Mouse (Mus musculus) midbrain, postnatal 0 days (tissue): ENCODE results near the gene Foxi3. TPM values are rescaled to one million over a fixed set of nuclear protein-coding genes. Genes with fewer than 3 reads are reported as not detected.

Source experiments
- ATAC-seq: fragments of 200-750 bp; cut with Nextera tagmentation; 2 replicates; pipeline ENCODE4 v1.8.0; 2017; ENCODE audit warnings: moderate number of reproducible peaks, mild to moderate bottlenecking, moderate TSS enrichment, moderate library complexity; ENCODE audit not compliant: low FRiP score
- DNase-seq: peaks from one replicate; pipeline ENCODE4 v3.0.0-alpha.2; 2015; ENCODE audit warnings: low spot score
- H3K27ac ChIP-seq: fragments of 300-500 bp; sonication (generic); 2 replicates; pipeline ENCODE4 v1.5.1; 2014; ENCODE audit warnings: low read depth, mild to moderate bottlenecking, low read length, mixed read lengths
- H3K27me3 ChIP-seq: fragments of 300-500 bp; sonication (generic); 2 replicates; pipeline ENCODE4 v1.6.1; 2014; ENCODE audit warnings: low read length, control low read depth, mixed read lengths; ENCODE audit not compliant: insufficient read depth
- H3K36me3 ChIP-seq: fragments of 300-500 bp; sonication (generic); 2 replicates; pipeline ENCODE4 v1.6.1; 2014; ENCODE audit warnings: low read length, control low read depth, mixed read lengths; ENCODE audit not compliant: insufficient read depth
- H3K4me1 ChIP-seq: fragments of 300-500 bp; sonication (generic); 2 replicates; pipeline ENCODE4 v1.6.1; 2014; ENCODE audit warnings: mild to moderate bottlenecking, control low read depth, antibody characterized with exemption, low read length, mixed read lengths; ENCODE audit not compliant: insufficient read depth
- H3K4me2 ChIP-seq: fragments of 300-500 bp; sonication (generic); 2 replicates; pipeline ENCODE4 v1.6.1; 2014; ENCODE audit warnings: low read depth, mild to moderate bottlenecking, low read length, mixed read lengths; ENCODE audit not compliant: poor library complexity, severe bottlenecking
- H3K4me3 ChIP-seq: fragments of 300-500 bp; sonication (generic); 2 replicates; pipeline ENCODE4 v1.5.1; 2014; ENCODE audit warnings: low read depth, mild to moderate bottlenecking, low read length, moderate library complexity
- H3K9ac ChIP-seq: fragments of 300-500 bp; sonication (generic); replicated peaks from 2 replicates; pipeline ENCODE4 v1.6.1; 2014; ENCODE audit warnings: mild to moderate bottlenecking, low read length, moderate library complexity, mixed read lengths; ENCODE audit not compliant: poor library complexity, severe bottlenecking
- H3K9me3 ChIP-seq: fragments of 300-500 bp; sonication (generic); 2 replicates; pipeline ENCODE4 v1.6.1; 2016; ENCODE audit warnings: low read length, control low read depth
- CTCF ChIP-seq: IDR thresholded peaks from 2 replicates; pipeline ENCODE4 v1.5.1; 2016; ENCODE audit warnings: antibody characterized with exemption, mild to moderate bottlenecking
- WGBS: fragments of 180-500 bp; shearing (Covaris S2); extraction: QIAGEN DNeasy Blood & Tissue Kit; methylation state at CpG from one replicate; pipeline ENCODE4 v1.1.7; 2014; 5-methylcytosine and 5-hydroxymethylcytosine counted together
- polyA plus RNA-seq: library from polyadenylated mRNA; unstranded; fragments of >200 nt; fragmentation: Nextera tagmentation; extraction: Ambion mirVana; gene quantifications from 2 replicates; pipeline ENCODE4 v1.2.1, GENCODE M21; 2015
- total RNA-seq: library from RNA; depleted of rRNA; stranded (reverse); fragments of >200 nt; gene quantifications from 2 replicates; pipeline ENCODE4 v1.2.3, GENCODE M21; 2014

Foxi3 gene
- total and polyA plus RNA-seq, 2 experiments from 2014 or later = not detected

GRCm38 (mm10) chr6:70921274-70922074, 34.9 kb upstream of the Foxi3 start:
- Histone ChIP-seq H3K36me3 (no peaks in the 10 kb centered on the region), H3K27me3 (no peaks in the 10 kb centered on the region), H3K4me1 (peaks cover 7% of the 10 kb centered on the region; the same call in 1 of the 2 replicates), H3K9me3 (no peaks in the 10 kb centered on the region), H3K4me3 (no peak overlapping the region), H3K27ac (peak overlapping the region; percentile 18; the same call in 1 of the 2 replicates), H3K4me2 (peak overlapping the region; percentile 34; the same call in 1 of the 2 replicates), H3K9ac (0 out of 2 replicates have a peak overlapping the region, but pooled peaks have one; percentile 15)
- DNase-seq (peak; percentile 69), ATAC-seq (peak; percentile 74)
- TF ChIP-seq CTCF = peak; percentile 87
- WGBS = 5% methylated on average over 22 of the region's 22 CpGs

GRCm38 (mm10) chr6:70931801-70932200, 24.5 kb upstream of the Foxi3 start:
- no peaks in the 10 kb centered on the region for H3K36me3 ChIP-seq
- H3K9me3 ChIP-seq = no peaks in the 10 kb centered on the region
- 91% methylated on average over 2 of the region's 2 CpGs for WGBS
- no peak for TF ChIP-seq CTCF
- no peak overlapping the region for H3K4me3 ChIP-seq
- no peak overlapping the region for H3K27ac ChIP-seq
- DNase-seq (no peak), ATAC-seq (no peak)
- H3K4me1 ChIP-seq = no peaks in the 10 kb centered on the region
- no peaks in the 10 kb centered on the region for H3K27me3 ChIP-seq
- H3K9ac ChIP-seq = no peak overlapping the region
- H3K4me2 ChIP-seq = no peak overlapping the region

GRCm38 (mm10) chr6:70953274-70953673, 3.1 kb upstream of the Foxi3 start:
- peaks cover 7% of the 10 kb centered on the region for H3K4me1 ChIP-seq
- H3K4me3 ChIP-seq = no peak overlapping the region
- H3K27ac ChIP-seq = no peak overlapping the region
- no peak for TF ChIP-seq CTCF
- no peak for DNase-seq
- peaks cover 42% of the 10 kb centered on the region for H3K27me3 ChIP-seq
- no peaks in the 10 kb centered on the region for H3K9me3 ChIP-seq
- 72% methylated on average over 7 of the region's 7 CpGs for WGBS
- no peak overlapping the region for H3K9ac ChIP-seq
- no peak for ATAC-seq
- H3K4me2 ChIP-seq = no peak overlapping the region
- H3K36me3 ChIP-seq = no peaks in the 10 kb centered on the region

GRCm38 (mm10) chr6:70954040-70954439, 2.3 kb upstream of the Foxi3 start:
- Histone ChIP-seq H3K4me1 (peaks cover 7% of the 10 kb centered on the region), H3K4me2 (no peak overlapping the region), H3K27ac (no peak overlapping the region), H3K36me3 (no peaks in the 10 kb centered on the region), H3K9me3 (no peaks in the 10 kb centered on the region), H3K27me3 (peaks cover 48% of the 10 kb centered on the region), H3K4me3 (no peak overlapping the region), H3K9ac (no peak overlapping the region)
- DNase-seq (peak; percentile 49), ATAC-seq (no peak)
- peak; percentile 66 for TF ChIP-seq CTCF
- WGBS = 12% methylated on average over 6 of the region's 6 CpGs

- H3K9ac ChIP-seq = no peak overlapping the region
- DNase-seq (no peak), ATAC-seq (no peak)
- no peaks in the 10 kb centered on the region for H3K36me3 ChIP-seq
- no peak overlapping the region for H3K4me2 ChIP-seq
- no peak overlapping the region for H3K27ac ChIP-seq
- H3K27me3 ChIP-seq = peaks cover 54% of the 10 kb centered on the region
- TF ChIP-seq CTCF = no peak
- H3K9me3 ChIP-seq = no peaks in the 10 kb centered on the region
- no peak overlapping the region for H3K4me3 ChIP-seq
- H3K4me1 ChIP-seq = peaks cover 7% of the 10 kb centered on the region
- 5% methylated on average over 14 of the region's 14 CpGs for WGBS
Measured at GRCm38 (mm10) chr6:70955291-70955800, 985 bp upstream of the Foxi3 start.

- Histone ChIP-seq H3K9ac (no peak overlapping the region), H3K4me1 (peaks cover 7% of the 10 kb centered on the region), H3K36me3 (no peaks in the 10 kb centered on the region), H3K4me3 (peak overlapping the region; percentile 44), H3K9me3 (no peaks in the 10 kb centered on the region), H3K27ac (no peak overlapping the region), H3K4me2 (peak overlapping the region; percentile 91), H3K27me3 (peaks cover 54% of the 10 kb centered on the region)
- no peak for TF ChIP-seq CTCF
- under 1% methylated on average over 12 of the region's 12 CpGs for WGBS
- no peak for ATAC-seq
- DNase-seq = no peak
Measured at GRCm38 (mm10) chr6:70955841-70956240, 490 bp upstream of the Foxi3 start.
